Mouse (Mus musculus) inflammation-experienced regulatory T-cells, adult 6 months (primary cell): ENCODE data around the gene Gnb5. TPM values are rescaled to one million over a fixed set of nuclear protein-coding genes. Genes with fewer than 3 reads are reported as not detected.
"Not testable (repeated sequence)": the region's sequence is repeated elsewhere in the genome, so short reads cannot be mapped to it uniquely, and the experiment has no call there.

Experiments
- ATAC-seq: one replicate; pipeline ENCODE4 v1.8.0; 2017
- polyA plus RNA-seq, 3 experiments: library from polyadenylated mRNA; unstranded; fragments of 100-300 nt; shearing (Covaris generic); gene quantifications; one replicate each; pipeline ENCODE4 v1.2.1; 2017

The Gnb5 gene
- polyA plus RNA-seq, 3 experiments from 2014 or later = 6.8 to 10.1 (median 8.8) TPM

GRCm38 (mm10) chr9:75362201-75362600, 56.1 kb downstream of the Gnb5 start:
- ATAC-seq = no peak

DNA sequence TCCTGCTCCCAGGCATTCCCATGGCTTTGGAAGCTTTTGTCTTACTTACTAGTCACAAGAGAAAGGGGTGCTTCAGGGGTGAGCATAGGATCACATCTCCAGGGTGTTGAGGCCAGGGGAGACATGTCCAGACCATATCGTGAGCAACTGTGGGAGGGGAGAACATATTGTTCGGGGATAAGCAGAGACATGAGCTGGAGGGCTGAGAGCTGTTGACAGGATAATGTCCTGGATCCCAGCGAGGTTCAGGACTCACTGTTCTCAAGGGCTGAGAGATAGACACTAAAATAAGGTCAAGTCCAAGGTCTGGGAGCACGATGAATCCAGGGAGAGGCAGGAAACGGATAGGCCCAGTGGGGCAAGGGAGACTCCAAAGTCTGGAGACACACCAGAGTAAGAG, 56.9 kb downstream of the Gnb5 start:
- ATAC-seq = no peak

- not testable (repeated sequence) for ATAC-seq
Measured at GRCm38 (mm10) chr9:75363702-75364101, 57.6 kb downstream of the Gnb5 start.

- ATAC-seq = no peak
Measured at GRCm38 (mm10) chr9:75365195-75365594, 59.1 kb downstream of the Gnb5 start.

- ATAC-seq = no peak
Measured at GRCm38 (mm10) chr9:75366191-75366590, 60.1 kb downstream of the Gnb5 start.

DNA sequence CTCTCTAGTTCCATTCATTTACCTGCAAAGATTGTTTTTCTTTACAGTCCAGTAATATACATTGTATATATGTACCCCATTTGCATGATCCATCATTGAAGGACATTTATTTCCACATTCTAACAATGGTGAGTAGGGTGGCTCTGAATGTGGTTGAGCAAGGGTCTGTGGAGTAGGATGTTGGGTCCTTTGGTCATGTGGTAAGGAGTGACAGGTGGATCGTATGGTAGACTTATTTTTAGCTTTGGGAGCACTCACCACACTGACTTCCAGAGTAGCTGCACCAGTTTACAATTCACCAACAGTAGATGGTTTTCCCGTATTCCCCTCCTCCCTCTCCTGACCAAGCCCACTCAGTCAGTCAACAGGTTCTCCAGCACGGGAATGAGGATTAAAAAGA, 62.7 kb downstream of the Gnb5 start:
- no peak for ATAC-seq

DNA sequence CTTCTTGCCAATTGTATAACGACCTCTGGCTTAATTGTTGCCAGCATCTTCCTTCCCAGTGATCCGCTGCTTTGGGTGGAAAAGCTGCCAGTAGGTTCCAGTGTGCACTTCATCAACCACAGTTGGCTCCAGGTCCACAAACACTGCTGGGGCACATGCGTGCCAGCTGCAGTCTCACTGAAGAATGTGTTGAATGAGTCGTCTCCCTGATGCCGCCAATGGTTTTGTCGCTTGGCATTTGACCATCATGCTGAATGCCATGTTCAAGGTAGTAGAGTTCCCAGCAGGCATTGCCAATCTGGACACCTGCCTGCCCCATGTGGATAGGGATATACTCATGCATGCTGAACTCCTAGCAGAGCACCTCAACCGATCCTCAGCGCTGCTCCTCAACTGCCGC, 69.5 kb downstream of the Gnb5 start:
- no peak for ATAC-seq

- ATAC-seq = no peak
Measured at GRCm38 (mm10) chr9:75376428-75376827, 70.3 kb downstream of the Gnb5 start.

GRCm38 (mm10) chr9:75378774-75379173, 72.7 kb downstream of the Gnb5 start:
- no peak for ATAC-seq

GRCm38 (mm10) chr9:75382825-75383224, 76.7 kb downstream of the Gnb5 start:
- ATAC-seq = no peak

DNA sequence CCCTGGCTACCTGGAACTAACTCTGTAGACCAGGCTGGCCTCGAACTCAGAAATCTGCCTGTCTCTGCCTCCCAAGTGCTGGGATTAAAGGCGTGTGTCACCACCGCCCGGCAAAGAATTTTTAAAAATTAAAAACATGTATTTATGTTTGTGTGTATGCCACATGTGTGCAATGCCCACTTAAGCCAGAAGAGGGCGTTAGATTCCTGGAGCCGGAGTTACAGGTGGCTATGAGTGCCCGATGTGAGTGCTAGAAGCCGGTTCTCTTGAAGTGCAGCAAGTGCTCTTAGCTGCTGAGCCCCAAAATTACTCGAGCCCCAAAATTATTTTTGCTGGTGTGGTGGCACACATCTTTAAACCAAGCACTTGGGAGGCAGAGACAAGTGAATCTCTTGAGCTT, 77.7 kb downstream of the Gnb5 start:
- ATAC-seq = no peak

DNA sequence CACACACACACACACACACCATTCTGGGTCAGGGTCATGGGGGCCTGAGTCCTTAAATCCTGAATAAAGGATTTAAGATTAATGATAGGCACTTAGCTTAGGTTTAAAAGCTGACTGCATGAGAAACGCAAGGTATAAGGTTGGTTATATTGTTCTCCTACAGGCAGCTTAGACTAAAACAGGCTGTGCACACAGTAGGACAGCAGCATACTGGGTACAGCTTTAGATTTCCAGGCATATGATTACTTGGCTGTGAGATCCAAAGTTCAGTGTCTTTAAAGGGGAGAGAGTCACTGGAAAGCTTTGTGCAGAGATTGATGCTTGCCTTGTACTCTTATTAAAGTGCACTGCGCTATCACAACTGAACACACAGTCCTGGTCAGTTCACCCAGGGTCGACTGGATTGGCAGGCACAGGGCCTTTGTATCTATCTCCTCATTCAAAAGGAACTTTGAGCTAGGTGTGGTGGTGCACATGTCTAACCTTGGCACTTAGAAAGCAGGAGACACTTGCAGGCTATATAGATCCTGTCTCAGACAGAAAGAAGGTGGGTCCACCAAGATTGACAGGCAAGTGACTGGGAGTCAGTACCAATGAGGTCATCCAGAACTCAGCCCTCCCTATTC, 78.4 kb downstream of the Gnb5 start:
- no peak for ATAC-seq

DNA sequence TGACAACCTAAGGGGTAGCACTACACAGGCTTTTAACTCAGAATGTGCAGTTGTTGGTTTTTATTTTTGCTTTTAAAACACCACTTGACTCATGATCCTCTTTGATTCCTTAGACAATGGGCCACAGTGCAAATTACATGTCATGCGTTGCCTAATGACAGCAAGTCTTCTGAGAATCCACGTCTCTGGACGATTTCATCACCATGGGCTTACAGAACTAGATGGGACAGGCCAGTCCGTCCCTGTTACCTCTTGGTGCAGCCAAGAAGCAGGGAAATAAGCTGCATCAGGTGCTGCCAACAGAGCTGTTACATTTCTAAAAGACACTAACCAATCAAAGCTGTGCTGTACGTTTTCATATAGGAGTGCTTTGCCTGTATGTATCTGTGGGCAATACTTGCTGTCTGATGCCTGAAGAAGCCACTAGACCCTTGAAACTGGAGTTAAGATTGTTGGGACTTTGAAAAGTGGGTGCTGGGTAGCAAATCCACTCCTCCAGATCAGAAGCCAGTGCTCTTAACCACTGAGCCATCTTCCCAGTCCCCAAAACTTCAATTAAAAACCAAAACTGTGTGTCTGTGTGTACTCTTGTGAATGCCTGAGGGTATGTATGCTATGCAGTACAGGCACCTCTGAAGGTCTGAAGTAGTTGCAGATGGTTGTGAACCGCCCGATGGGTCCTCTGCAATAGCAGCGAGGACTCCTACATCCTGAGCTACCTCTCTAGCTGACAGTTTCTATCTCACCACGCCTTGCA, 79.3 kb downstream of the Gnb5 start:
- ATAC-seq = no peak

DNA sequence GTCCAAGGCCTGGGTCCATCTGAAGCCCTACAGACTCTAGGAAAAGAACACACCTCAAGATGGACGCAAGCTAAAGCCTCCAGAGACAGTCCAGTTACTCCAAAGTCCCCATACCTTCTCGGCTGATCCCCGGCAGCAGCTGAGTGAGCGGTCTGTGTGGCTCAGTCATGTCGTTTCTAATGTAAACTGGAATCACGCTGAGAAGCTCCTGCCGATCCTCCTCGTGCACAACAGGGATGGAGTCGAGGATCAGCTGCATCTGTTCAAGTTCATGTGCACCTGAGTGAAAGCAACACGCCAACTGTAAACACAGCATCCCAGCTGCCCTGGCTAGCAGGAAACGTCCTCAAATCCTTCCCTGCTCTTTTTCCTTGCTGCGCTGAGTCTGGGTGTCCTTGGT, 87.2 kb downstream of the Gnb5 start:
- no peak for ATAC-seq

Other genes starting within 250 kb of the Gnb5 start
- 10 to 100 TPM in 2 of 3 experiments, 1 to 10 TPM in 1; 9.3 to 11.4 (median 11.0) TPM for gene Myo5a, start 235.3 kb upstream of the Gnb5 start, polyA plus RNA-seq
- under 1 TPM in 2 of 3 experiments, not detected in 1; 0.24 to 0.30 TPM for gene Myo5c, start 74.3 kb upstream of the Gnb5 start, polyA plus RNA-seq
- gene Bcl2l10, start 41.5 kb downstream of the Gnb5 start, polyA plus RNA-seq = not detected
- 10 to 100 TPM; 34.8 to 50.4 (median 39.5) TPM for gene Mapk6, start 103.7 kb downstream of the Gnb5 start, polyA plus RNA-seq
- gene Leo1, start 135.2 kb downstream of the Gnb5 start, polyA plus RNA-seq = 10 to 100 TPM; 29.1 to 46.7 (median 39.9) TPM